Mouse (Mus musculus): ENCODE results near the gene Gm38655.
"Not testable (repeated sequence)": the region's sequence is repeated elsewhere in the genome, so short reads cannot be mapped to it uniquely, and the experiment has no call there.

The Gm38655 gene

GRCm38 (mm10) chr17:25169706-25170105 lies 5.6 kb downstream of the Gm38655 start:
- DNase-seq (ENCODE audit: low spot score in 2 of 2) = no peak

- no peak for DNase-seq (ENCODE audit: low spot score in 2 of 2)
These were observed 9.2 kb downstream of the Gm38655 start for GRCm38 (mm10) chr17:25165970-25166671.

- no peak for DNase-seq (ENCODE audit: low spot score in 2 of 2)
These were observed 10.5 kb downstream of the Gm38655 start for GRCm38 (mm10) chr17:25164770-25165169.

GRCm38 (mm10) chr17:25163387-25163786 lies 11.9 kb downstream of the Gm38655 start:
- no peak for DNase-seq (ENCODE audit: low spot score in 2 of 2)

- no peak for DNase-seq (ENCODE audit: low spot score in 2 of 2)
These were observed 13.1 kb downstream of the Gm38655 start, which contains the start of gene Ccdc154 for GRCm38 (mm10) chr17:25162161-25162560. TSS of gene Ccdc154 (plus strand) at chr17:25162461.

- DNase-seq (ENCODE audit: low spot score in 2 of 2) = no peak
These were observed 35.3 kb downstream of the Gm38655 start for GRCm38 (mm10) chr17:25139960-25140359.

- DNase-seq (ENCODE audit: low spot score in 2 of 2) = no peak
These were observed 36.5 kb downstream of the Gm38655 start for GRCm38 (mm10) chr17:25138803-25139202.

GRCm38 (mm10) chr17:25135622-25136021 lies 39.6 kb downstream of the Gm38655 start:
- no peak for DNase-seq (ENCODE audit: low spot score in 2 of 2)

- peak; percentile 90 to 92 for DNase-seq (ENCODE audit: low spot score in 2 of 2)
These were observed 42.0 kb downstream of the Gm38655 start, which contains the start of gene Clcn7 for GRCm38 (mm10) chr17:25133275-25133698. TSS of gene Clcn7 (plus strand) at chr17:25133391.

GRCm38 (mm10) chr17:25130060-25130459 lies 45.2 kb downstream of the Gm38655 start:
- DNase-seq (ENCODE audit: low spot score in 2 of 2) = no peak

- no peak for DNase-seq (ENCODE audit: low spot score in 2 of 2)
These were observed 47.6 kb downstream of the Gm38655 start for GRCm38 (mm10) chr17:25127681-25128080.

GRCm38 (mm10) chr17:25127079-25127478 lies 48.2 kb downstream of the Gm38655 start:
- DNase-seq (ENCODE audit: low spot score in 2 of 2) = peak; percentile 19 to 21

GRCm38 (mm10) chr17:25125442-25126060 lies 49.7 kb downstream of the Gm38655 start:
- DNase-seq (ENCODE audit: low spot score in 2 of 2) = not testable (repeated sequence)

- DNase-seq (ENCODE audit: low spot score in 2 of 2) = no peak
These were observed 51.3 kb downstream of the Gm38655 start for GRCm38 (mm10) chr17:25123979-25124378.

Data from spleen, postnatal 36 days (tissue).